Mouse (Mus musculus) retina, embryonic 14.5 days (tissue): Measurements from ENCODE around the gene Ap5s1.
"Not testable (repeated sequence)": the region's sequence is repeated elsewhere in the genome, so short reads cannot be mapped to it uniquely, and the experiment has no call there.

Experiments
- DNase-seq: peaks from one replicate; pipeline ENCODE4 v3.0.0-alpha.2; 2015; ENCODE audit warnings: low spot score

Ap5s1 gene

GRCm38 (mm10) chr2:131221853-131222515 is 15.1 kb downstream of the Ap5s1 start:
- DNase-seq, result no peak

- no peak for DNase-seq
Measured at GRCm38 (mm10) chr2:131222562-131222961, 15.7 kb downstream of the Ap5s1 start.

DNA sequence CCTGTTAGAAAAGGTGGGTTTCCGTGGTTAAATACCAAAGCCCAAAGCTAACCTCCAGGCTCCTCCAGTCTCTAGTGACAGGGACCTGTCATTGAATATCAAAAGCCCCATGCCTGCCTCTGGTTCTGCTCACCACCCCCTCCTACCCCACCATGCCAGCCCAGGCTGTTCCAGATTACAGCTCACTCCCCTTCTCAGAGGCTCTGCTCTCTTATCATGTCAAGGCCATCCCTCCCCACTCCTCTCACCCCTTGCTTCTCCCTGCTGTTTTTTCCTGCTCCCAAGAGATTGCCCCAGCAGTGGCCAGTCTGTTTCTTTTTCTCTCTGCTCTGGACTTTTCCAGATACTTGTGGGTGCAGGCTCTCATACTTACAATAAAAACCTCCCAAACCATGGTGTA is 16.7 kb downstream of the Ap5s1 start:
- no peak for DNase-seq

GRCm38 (mm10) chr2:131225178-131225577 is 18.3 kb downstream of the Ap5s1 start:
- no peak for DNase-seq

DNA sequence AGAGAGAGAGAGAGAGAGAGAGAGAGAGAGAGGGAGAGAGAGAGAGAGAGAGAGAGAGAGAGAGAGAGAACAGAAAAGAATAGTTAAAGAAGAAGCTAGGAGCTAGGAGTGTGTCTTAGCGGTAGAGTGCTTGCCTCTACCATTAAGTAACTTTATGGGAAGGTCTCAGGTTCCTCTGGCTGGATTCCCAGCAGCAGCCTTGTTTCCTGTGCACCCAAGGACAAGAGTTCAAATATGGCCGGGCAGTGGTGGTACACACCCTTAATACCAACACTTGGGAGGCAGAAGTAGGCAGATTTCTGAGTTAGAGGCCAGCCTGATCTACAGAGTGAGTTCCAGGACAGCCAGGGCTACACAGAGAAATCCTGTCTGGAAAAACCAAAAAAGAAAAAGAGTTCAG is 19.8 kb downstream of the Ap5s1 start:
- DNase-seq, result not testable (repeated sequence)

- no peak for DNase-seq
Measured at GRCm38 (mm10) chr2:131227243-131227642, 20.4 kb downstream of the Ap5s1 start.

DNA sequence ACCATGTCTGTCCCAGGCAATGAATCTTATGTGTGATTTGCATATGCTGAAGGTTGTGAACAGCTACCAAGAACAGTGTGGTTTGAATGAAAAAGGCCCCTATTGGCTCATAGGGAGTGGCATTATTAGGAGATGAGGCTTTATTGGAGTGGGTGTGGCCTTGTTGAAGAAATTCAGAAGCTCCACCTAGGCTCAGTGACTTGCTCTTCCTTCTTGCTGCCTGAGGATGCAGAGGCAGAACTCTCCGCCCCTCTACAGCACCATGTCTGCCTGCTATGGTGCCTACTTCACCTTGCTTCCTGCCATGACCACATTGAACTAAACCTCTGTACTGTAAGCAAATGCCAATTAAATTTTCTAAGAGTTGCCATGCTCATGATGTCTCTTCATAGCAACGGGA is 25.7 kb downstream of the Ap5s1 start:
- DNase-seq, result no peak

- DNase-seq, result peak; percentile 97
Measured at GRCm38 (mm10) chr2:131233307-131234126, 26.6 kb downstream of the Ap5s1 start, which contains the start of gene Mavs. Mavs (plus strand) TSS chr2:131234063.

DNA sequence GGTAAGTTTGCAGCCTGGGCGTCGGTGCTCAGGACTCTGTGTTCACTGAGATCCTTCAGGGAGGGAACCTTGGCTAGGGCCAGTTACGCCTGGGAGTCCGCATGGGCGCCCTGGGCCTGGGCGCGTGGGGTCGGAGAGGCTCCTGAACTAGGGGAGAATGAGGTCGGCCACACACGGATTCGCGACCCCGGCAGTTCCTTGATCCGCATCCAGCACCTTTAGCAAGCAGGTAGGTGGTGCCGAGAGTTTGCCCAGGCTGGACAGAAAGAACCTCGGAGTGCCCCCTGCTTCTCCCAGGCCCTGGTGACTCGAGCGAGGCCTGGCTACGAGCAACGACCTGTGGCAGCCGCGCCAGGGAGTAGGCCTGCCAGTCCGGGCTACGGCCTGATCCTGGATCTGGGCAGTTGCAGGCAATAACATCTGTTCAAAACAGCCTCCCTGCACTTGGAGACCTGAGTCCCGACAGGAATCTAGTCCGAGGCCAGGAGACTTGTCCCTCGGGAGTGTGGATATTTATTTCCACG is 27.3 kb downstream of the Ap5s1 start:
- DNase-seq, result no peak

DNA sequence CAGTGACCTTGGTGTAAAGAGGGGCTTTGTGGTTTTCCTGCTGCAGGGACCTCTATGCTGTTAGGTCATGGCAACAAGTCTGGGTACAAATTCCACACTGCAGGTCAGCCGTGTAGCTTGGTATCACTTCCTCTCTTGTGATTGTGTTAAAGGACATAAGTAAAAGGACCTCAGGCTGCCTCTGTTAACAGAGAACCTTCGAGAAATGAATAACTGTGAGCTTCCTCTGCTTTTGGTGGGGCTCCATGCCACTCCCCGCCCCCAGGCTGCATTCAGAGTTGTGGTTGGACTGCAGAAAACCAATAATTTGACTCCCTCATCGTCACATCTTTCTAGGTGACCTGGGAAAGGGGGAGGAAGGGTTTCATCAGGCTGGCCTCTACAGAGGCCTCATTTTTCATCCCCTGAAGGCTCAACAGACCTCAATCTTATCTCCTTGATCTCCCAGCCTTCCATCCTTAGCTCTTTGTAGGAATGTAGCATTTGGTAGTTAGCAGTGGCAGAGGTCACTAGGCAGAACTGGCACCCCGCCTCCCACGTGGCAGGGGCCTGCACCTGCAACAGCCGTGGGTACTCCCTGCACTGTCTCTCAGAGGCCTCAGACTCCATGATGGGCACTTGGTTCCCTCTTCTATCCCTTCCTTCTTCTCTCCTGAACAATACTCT is 28.2 kb downstream of the Ap5s1 start:
- no peak for DNase-seq

DNA sequence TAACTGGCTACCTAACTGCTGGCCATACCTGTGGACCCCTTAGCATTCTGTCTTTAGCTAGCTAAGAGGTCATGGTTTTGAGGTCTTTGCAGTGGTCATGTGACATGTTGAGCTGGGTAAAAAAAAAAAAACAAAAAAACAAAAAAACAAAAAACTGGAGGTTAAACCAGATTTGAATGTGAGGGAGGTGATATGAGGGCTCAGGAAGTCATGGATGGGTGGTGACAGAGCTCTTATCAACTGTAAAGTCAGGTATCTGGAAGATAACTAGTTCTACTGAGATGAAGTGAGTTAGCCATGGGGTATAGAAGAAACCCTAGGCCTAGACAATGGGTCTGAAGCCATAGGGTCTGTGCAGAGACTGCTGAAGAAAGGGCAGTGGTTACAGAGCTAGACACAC is 35.3 kb downstream of the Ap5s1 start:
- no peak for DNase-seq

- no peak for DNase-seq
Measured at GRCm38 (mm10) chr2:131242929-131243328, 36.1 kb downstream of the Ap5s1 start.

DNA sequence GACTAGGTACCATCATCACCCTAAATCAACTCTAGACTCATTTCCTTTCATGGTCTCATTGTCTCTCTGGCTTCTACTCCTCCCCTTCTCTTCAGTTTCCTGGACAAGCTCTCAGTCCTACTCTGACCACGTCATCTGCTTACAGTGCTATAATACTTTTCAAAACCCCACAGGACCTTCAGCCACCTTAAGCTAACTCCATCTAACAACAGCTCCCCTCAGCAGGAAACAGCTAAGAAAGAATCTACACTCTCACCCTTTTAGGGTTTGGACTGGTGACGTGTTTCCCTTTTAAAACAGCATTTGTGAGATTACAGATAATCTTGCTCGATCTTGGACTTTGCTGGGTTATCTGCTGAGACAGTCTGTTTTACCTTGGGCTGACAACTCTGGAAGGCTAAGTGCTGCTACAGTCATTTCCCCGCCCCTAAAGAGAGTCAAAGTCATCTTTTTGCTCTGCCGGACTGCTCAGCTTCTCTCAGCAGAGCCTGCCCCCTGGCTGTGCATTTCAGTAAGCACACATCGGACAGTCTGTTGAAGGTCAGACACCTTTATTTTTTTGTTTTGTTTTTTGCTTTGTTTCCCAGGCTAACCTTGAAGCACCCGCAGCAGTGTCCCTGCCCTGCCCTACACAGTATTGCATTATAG is 46.9 kb downstream of the Ap5s1 start:
- DNase-seq, result peak; percentile 78

GRCm38 (mm10) chr2:131254329-131254713 is 47.4 kb downstream of the Ap5s1 start:
- DNase-seq, result no peak

GRCm38 (mm10) chr2:131255738-131256137 is 48.9 kb downstream of the Ap5s1 start:
- DNase-seq, result no peak

GRCm38 (mm10) chr2:131258693-131259092 is 51.8 kb downstream of the Ap5s1 start:
- DNase-seq, result no peak

DNA sequence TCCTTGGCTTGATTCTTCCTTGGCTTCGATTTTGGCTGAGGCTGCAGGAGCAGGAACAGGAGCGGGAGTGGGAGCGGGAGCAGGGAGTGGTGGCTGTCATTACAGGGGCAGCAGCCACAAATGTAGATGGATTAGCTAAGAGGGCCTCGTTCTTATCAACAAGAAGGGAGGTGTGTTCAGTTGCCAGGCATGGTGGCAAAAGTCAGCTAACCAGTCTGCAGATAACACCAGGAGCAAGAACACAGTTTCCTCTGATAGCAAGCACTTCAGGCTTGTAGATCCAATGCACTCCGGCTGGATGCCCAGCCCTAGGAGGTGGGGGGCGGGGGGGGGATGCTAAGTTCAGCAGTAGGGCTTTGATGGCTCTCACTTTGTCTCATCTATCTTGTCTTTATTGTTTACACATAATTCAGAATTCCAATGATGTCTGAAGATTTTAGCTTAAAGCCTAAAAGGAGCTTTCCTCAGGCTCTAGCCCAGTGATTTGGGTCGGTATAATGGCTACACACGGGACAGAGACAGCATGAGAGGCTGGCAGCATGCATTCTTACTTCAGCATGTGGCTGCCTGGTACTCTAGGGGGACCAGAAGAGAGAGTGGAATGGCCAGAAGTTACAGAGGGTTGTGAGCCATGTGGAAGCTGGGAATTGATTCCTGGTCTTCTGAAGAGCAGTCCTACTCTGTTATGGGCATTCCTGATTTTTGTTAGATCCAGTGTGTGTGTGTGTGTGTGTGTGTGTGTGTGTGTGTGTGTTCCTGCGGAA is 53.8 kb downstream of the Ap5s1 start:
- DNase-seq, result no peak

DNA sequence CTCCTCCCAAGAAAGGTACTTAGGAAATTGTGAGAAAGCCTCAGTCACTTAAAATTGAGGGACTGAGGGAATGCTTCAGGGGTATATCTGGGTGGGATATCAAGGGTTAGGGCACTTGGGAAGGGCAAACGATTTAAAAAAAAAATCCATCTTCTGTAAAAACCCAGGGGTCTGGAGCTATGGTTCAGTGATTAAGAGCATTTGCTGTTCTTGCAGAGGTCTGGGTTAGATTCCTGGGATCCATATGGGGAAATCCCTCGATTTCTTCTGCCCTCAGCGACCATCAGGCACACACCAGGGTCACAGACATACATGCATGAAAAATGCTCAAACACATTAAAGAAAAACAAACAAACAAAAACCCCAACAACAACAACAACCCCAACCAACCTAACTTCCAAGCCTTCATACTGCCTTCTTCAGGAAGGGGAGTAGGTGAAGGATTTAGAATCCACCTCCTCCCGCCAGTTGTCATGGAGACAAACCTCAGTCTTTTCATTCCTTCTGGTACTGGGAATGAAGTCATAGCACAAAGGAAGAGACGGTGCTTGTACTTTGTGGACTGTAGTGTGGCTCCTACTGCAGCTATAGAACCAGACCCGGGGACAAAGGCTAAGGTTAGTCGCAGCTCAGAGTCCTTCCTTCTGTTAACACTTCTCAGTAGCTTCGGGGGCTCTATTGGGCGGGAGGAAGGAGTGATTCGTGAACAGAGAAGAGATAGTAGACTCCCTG is 54.8 kb downstream of the Ap5s1 start:
- no peak for DNase-seq

DNA sequence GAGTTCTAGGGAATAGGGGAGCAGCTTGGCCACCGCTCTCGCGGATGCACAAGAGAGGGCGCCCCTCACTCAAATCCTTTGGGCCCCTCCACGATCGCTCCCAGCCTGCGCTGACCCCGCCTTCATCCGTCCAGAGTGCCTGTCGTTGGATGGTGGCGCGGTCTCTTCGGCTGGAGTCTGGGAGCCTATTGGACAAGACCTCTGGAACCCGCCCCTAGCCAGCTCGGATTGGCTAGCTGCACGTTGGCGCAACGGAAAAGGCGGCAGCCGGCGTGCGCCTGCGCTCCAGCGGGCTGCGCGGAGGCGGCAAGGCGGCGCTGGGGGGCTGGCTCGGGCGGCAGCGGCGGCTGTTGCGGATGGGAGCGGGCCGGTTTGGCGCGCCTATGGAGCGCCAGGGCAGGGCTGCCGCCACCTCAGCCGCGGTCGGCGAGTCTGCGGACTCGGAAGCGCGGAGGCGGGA is 55.4 kb downstream of the Ap5s1 start, which contains the start of gene Pank2:
TSS of gene Pank2 (plus strand) at position 283 of the 460 bp plus-strand sequence.
- DNase-seq, result peak; percentile 98
